Mouse (Mus musculus) MEL-GATA-1-ER (cell line): ENCODE results near the gene Gpr61.
A peak's percentile ranks its signal among the peaks of the same experiment; 100 is the strongest.

Experiments
- DNase-seq: peaks from one replicate; pipeline ENCODE4 v3.0.0-alpha.2; 2012; ENCODE audit warnings: low read depth; ENCODE audit errors: extremely low read depth

Gene Gpr61

DNA sequence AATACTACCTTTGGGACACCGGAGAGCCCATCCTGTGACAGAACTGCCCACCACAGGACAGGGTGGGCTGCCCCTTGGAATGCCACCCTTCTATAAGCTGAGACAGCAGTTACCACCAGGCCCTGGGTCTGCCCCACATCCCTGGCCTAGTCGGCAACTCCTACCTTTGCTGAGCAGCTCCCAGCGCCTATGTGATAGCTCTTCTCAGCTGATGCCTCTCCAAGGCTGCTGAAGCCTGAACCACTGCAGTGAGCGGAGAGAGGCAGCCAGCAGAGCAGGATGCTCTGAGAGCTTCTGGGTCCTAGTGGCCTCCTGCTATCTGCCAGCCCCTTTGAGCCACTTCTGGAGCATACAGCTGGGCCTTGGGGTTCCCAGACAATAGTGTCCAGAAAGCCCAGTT lies at the start of gene Gpr61:
Gene Gpr61 (minus strand): TSS at position 227 of the 400 bp plus-strand sequence.
- no peak for DNase-seq

DNA sequence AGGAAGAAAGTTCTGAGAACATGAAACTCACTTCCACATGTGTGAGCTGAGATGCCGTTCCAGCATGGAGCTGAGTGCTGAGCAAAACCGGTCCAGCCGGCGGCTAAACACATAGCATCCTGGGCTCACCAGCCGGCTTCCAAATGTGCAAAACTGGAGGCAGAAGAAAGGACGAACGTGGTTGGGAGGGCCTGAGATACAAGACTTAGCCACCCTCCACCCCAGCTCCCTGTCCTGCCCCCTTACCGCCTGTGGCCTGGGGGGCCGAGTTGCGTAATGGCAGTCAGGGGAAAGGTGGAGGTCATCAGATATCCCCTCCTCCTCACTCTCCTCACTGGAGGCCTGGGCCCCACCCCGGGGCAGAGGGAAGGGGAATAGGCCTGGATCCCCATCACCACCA lies 49.8 kb upstream of the Gpr61 start:
- DNase-seq = no peak

DNA sequence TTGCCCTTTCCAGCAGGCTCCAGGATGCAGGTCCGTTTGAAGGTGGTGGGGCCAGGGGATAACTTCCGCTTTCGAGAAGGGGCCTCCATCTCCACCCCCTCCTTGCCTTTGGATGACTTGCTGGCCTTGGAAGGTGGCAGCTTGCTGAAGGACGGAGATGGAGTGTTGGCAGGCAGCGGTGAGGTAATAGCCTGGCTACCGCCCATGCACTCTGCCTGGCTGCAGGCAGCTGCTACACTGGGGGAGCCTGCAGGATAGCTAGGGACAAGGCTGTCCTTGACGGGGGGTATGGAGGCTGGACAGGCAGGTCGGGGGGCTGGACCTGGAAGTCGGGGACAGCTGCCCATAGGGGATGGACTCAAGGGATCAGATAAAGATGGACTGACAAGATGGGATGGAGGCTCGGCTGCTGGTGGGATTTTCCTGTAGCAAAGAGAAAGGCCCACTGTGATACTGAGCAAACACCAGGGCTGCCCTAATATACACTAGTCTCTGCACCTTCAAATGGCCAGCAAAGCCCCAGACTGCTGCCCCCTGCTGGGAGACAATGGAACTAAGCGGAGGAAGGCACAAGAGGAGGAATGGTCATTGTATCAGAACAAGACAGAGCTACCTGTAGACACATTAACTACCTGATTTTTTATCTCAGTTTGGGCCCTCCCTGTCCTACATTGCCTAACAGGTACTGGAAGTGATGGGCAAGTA lies 49.1 kb upstream of the Gpr61 start:
- DNase-seq = peak; percentile 41

DNA sequence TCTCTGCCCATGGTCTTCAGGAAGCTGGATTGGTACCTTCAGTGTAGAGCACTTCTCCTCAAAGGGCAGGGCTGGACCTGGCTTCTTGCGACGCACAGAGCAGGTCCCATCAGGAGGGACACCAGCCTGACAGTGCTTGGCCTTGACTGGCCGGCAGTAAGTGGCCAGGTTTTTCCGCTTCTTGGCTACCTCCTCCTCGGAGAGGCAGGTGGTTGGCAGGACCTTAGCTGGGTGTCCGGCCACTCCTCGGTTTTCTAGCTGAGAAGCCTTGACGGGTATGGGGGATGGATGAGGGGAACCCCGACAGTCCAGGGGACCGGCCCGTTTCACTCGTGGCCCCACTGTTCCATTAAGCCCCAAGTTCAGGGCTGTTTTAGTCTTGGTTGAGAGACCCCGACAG lies 48.5 kb upstream of the Gpr61 start:
- no peak for DNase-seq

DNA sequence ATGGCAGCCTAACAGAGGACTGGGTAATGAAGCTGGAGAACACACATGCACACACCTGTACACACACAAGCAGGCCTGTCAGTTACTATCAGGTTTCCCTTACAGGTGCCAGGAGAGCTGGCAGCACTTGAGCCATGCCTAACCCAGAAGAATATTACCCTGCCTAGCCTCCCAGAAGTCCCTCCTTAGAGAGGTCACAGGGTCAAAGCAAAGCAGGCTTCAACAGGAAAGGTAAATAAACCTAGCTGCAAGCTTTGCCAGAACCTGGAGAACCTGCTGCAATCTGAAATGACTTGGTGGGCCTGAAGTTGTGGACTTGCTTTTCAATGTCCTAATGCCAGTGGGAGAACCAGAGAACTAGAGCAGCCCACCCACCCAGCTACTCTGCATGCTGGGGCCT lies 47.8 kb upstream of the Gpr61 start:
- DNase-seq = no peak

DNA sequence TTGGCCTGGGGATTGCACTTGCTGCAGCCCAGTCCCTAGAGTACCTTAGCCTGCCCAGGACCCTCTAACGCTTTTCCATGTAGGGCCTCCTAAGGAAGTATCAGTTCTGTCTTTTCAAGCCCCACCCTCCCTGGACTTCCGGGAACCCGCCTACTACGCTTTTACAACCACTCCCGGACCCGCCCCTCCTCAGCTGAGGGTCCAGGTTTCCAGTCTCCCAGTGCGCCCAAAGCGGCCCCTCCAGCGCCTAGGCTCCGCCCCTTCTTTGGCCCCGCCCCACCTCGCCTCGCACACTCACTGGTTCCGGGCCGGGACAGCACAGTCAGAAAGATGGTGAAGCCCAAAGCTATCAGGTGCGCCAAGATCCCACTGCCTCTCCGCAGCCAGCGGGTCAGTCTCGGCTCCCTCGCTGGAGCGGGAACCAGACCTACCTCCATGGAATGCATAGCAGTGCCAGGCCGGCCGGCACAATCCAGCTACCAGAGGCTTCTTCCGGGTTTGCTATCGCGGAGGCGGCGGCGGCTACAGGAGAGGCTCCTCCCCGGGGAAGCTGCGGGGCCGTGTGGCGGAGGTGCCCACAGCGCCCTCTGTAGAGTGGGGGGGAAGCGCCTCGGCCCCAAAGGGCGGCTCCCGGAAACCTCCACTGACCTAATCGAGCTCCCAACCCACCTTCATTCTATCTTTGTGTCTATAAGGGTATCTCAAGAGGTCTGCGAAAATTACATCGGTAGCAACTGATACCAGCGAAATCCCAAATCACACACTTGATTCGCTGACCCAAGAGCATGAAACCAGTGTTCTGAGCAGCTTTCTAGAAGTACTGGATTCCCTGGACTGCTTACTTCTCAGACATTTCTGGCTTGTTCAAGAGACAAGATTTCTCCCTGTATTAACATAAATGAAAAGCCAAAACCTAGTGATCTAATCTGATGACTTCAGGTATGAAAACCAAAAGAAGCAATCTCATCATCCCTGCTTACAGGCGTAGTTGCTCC lies 45.9 kb upstream of the Gpr61 start, which contains the start of gene Cyb561d1:
Gene Cyb561d1 (minus strand): TSS at position 884 of the 995 bp plus-strand sequence.
- DNase-seq = peak; percentile 91

DNA sequence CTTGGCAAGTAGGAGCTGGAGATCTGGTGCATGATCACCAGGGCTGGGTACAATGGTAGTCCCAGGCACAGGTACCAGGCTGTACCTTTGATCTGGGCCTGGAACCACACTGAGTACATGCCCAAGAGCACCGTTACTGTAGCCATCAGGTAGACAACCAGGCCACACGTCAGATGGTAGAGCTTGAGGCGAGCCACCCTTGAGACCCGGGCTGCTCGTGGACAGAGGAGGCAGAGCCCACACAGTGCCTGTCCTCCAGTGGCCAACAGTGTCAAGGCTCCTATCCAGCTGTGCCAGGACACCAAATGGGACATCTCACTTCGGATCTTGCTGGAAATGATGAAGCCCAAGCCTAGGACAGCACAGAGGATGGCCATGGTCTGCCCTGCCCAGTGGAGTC lies 44.5 kb upstream of the Gpr61 start:
- DNase-seq = no peak

DNA sequence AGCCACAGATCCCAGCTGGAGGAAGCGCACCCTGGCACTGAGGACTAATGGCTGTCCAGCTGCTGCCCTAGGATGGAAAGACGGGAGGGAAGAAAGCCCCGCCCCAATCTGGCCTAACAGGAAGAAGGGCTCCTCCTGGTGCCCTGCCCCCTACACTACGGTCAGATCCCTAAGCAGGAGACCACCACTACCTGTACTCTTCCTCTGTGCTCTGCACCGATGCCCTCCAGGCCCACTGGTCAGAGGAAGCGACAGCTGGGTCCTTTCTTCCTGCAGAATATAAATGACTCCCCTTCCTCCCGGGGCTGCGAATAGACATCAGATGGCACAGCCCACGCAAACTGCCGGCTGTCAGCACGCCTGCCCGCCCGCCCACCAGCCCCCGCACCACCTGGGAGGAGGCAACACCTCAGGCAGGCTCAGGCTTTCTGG lies 42.4 kb upstream of the Gpr61 start:
- DNase-seq = no peak

DNA sequence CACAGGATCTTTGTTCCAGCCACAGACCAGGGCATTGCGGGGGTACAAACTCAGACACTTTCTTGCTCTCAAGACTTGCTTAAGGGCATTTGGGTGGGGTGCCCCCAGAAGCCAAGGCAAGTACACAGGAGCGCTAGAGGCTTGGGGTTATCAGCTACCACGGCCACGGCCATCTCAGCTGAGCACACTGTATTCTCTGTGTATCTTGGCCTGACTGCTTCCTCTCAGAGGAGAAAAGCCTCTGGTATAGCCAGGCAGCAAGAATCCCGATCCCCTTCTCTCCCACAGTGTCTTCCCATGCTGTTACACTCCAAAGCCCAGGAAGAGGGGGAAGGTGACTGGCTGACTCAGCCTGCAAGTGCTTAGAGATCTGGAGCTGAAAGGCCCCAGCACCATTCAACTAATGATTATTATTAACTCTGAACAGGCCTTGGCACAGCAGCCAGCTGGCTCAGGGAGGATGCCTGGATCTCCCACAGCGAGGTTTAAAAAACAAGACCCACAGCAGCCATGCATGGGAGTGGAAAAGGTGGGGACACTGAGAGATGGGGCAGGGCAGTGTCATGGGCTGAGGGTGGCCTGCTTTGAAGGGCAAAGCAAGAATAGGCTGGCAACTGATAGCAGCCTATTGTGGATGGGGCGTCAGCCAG lies 41.4 kb upstream of the Gpr61 start:
- DNase-seq = no peak

DNA sequence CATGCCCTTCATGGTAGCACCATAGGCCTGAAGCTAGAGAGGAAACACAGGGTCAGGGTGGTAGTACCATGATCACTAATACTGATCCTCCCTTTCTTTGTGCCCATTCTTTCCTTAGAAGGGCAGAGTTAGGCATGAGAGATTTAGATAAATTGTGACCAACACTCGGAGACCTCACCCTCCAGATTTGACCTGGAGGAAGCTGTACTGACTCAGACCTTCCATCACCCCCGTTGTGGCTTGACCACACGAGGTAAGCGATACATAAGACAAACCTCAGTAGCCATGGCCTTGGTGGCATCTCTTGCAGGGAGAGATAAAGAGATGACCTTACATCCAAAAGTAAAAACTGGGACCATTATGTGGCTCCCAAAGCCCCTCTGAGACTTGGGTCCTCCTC lies 40.6 kb upstream of the Gpr61 start:
- no peak for DNase-seq

DNA sequence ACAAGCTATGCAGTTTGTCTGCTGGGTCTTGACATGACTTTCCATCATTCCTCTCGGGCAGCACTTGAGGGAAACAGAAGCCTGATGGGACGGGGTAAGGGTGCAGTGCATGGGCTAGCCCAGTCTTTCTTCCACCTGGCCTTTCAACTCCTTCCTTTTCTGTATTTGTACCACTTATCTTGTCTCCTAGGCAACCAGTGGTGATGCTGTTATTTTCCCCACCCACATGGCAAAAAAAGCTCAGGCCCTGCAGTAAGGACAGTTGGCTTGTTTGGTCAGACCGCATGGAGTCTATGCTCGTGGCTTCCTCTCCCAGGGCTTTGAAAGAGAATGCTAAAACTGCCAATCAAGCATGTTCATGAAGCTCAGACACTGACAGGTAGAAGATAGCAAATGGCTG lies 39.0 kb upstream of the Gpr61 start:
- no peak for DNase-seq

DNA sequence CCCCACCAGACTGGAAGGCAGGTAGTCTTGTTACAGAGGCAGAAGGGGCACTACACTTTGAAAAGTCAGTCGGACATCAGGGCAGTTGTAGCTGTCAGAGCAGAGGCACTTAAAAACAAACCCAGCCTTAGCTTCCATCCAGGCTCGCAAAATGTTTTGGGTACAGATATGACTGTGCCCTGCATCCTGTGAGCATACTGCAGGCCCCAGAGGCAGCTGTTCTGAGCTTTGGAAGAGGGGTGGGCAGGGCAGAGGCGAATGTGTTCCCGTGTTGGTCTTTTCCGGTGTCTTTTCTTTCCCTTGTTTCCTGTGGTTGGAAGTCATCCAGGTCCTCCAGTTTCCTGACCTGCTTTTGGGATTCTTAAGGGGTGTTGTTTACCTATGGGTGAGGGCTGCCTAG lies 35.2 kb upstream of the Gpr61 start:
- no peak for DNase-seq

DNA sequence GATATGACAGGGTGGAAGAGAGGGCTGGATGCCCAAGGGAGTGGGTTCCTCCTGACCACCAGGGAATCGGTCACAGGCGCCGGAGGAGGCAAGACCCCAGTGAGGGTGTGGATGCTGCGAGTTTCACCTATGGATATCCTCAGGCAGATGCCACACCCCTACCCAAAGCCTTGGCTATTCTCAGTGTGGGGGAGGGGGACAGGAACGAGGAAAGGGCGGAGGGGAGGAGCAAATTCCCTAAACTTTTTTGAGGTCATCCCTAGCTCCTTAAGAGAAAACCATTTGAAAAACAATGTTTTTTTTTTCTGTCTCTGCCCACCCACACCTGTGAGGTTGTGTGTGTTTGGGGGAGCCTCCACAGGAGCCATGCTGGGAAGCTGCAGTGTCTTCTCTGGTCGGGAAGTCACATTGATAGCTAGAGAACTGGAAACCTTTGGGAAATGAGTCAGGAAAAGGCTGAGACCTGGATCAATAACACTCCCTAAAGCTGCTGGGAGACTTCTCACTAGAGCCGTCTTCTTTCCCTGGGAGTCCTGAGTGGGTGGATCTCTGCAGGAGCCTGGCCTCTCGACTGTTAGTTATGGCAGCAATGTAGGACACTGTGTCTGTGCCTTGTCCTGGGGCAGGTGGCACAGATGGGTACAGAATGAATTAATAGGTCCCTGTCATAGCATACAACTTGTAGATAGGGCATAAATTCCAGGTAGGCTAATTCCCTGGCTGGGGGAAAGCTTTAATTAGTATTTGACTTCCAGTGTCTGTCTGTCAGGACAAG lies 34.2 kb upstream of the Gpr61 start:
- DNase-seq = no peak

DNA sequence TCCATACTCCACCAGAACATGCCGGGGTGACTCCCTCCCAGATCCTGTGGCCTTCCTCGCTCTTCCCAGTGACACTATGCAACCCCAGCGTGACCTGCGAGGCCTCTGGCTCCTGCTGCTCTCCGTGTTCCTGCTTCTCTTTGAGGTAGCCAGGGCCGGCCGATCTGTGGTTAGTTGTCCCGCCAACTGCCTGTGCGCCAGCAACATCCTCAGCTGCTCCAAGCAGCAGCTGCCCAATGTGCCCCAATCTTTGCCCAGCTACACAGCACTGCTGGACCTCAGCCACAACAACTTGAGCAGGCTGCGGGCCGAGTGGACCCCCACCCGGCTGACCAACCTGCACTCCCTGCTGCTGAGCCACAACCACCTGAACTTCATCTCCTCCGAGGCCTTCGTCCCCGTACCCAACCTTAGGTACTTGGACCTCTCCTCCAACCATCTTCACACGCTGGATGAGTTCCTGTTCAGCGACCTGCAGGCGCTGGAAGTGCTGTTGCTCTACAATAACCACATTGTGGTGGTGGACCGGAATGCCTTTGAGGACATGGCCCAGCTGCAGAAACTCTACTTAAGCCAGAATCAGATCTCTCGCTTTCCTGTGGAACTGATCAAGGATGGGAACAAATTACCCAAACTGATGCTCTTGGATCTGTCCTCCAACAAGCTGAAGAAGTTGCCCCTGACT lies 32.6 kb upstream of the Gpr61 start:
- DNase-seq = no peak

DNA sequence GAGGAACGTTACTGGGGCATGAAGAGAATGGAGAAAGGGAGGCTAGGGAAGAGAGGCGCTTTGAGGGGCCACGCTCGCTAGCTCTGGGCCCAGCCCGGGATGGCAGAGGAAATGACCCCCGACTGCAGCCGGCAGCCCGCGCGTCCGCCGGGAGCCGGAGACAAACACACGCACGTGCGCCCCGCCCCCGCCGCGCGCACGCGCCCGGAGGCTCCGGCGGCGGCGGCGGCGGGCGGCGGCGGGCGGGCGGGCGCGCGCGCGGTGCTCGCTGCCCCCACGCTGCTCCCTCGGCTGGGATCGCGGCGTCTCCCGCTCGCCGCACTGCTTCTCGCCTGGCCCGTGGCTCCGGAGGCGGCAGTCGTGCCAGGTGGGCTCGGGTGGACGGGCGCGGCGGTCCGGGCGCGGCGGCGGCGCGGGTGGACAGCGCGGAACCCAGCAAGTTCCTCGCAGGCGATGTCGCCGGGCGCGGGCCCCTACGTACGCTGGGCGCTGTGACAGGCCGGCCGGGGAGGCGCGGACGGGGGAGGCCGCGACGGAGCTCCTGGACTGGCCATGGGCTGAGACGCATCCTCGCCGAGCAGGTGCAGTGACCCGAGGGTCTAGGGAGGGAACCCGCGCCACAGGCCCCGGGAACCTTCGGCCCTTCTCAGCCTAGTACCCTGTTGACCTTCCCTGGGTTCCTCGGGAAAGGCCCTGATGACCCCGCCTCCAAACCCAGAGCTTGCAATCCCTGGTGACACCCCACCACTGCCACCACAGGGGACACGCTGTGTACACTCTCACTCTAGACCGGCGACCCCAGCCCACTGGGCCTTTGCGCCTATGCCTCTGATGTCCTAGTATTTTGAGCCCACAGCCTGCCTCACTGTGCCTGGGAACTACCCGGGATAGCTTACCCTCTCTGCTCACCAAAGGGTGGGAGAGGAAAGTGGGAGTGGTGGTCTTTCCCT lies 31.7 kb upstream of the Gpr61 start, which contains the start of gene Amigo1:
Gene Amigo1 (plus strand): TSS at position 238 of the 950 bp plus-strand sequence.
- DNase-seq = no peak

DNA sequence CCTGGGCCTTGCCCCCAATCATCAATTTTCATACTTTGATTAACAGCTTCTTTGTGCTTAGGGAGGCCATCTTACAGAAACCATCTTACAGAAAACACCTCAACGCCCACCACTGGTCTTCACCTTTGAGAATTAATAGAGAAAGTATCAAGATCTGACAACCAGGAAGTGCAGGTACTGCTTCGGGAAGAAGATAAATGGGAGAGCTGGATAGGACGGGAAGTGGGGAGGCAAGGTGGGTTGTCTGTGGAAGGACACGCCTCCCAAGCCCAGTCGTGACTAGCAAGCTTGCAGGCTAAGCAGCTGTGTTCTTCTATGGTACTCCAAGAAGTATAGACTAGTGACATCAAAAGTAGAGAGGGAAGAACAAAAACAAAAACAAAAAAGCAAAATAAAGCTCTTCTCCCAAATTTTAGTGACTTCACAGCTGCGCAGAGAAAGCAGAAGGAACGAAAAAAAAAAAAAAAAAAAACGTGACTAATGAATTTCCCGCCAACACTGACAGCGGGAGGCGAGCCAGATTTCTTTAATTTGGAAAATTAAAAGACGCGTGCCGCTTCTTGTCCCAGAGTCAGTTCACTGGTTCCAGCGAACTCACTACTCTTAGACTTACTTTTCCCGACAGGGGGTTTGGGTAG lies 30.9 kb upstream of the Gpr61 start:
- peak; percentile 34 for DNase-seq

DNA sequence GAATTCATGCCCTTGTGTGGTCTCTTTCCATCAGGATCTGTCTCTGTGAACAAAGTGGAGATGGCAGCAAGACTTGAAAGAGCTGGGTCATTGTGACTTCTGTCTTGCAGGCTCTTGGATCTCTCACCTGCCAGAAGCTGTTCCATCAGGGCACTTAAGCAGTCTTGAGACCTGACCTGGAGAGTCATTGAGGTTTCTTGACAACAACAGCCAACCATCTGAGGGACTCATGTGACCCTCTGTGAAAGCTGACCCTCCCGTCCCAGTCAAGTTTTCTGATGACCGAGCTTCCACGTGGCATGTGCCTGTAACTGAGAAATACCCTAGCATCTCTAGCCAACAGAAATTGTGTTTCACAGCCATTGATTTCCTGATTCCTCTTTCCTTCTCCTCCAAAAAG lies 30.1 kb upstream of the Gpr61 start:
- no peak for DNase-seq

DNA sequence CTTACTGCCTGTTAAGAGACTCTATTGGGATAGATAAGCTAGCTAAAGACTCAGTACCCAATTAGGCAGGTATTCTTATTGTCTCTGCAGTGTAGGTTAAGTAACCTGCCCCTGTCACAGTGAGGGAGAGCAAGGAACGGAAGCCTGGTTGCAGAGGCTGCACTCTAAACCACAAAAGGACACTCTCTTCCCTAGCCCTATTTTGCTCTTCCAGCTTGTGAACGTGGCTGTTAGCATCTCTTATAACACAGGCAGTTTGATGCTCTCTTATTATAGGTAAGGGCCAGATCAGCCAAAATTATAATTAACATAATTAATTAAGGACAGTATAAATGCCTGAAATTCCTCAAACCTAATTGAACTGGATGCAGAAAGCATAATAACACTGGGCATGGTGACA lies 25.8 kb upstream of the Gpr61 start:
- DNase-seq = no peak
